Mouse (Mus musculus) hindbrain, postnatal 0 days (tissue): ENCODE results near the gene Pde4d. TPM values are rescaled to one million over a fixed set of nuclear protein-coding genes. Genes with fewer than 3 reads are reported as not detected.

Source experiments
- ATAC-seq: fragments of 200-750 bp; cut with Nextera tagmentation; 2 replicates; pipeline ENCODE4 v1.8.0; 2017; ENCODE audit warnings: mild to moderate bottlenecking, moderate TSS enrichment, moderate library complexity
- DNase-seq: peaks from one replicate; pipeline ENCODE4 v3.0.0-alpha.2; 2015; ENCODE audit warnings: low spot score
- H3K27ac ChIP-seq: fragments of 300-500 bp; sonication (generic); 2 replicates; pipeline ENCODE4 v1.5.1; 2014; ENCODE audit warnings: mild to moderate bottlenecking
- H3K27me3 ChIP-seq: fragments of 300-500 bp; sonication (generic); 2 replicates; pipeline ENCODE4 v1.6.1; 2014; ENCODE audit warnings: low read length, mixed read lengths; ENCODE audit not compliant: insufficient read depth
- H3K36me3 ChIP-seq: fragments of 300-500 bp; sonication (generic); 2 replicates; pipeline ENCODE4 v1.6.1; 2014; ENCODE audit warnings: low read length, mixed read lengths; ENCODE audit not compliant: insufficient read depth
- H3K4me1 ChIP-seq: fragments of 300-500 bp; sonication (generic); 2 replicates; pipeline ENCODE4 v1.6.1; 2014; ENCODE audit warnings: antibody characterized with exemption, low read length, mixed read lengths; ENCODE audit not compliant: insufficient read depth
- H3K4me2 ChIP-seq: fragments of 300-500 bp; sonication (generic); 2 replicates; pipeline ENCODE4 v1.6.1; 2014; ENCODE audit warnings: low read depth, mild to moderate bottlenecking, low read length, moderate library complexity, mixed read lengths
- H3K4me3 ChIP-seq: fragments of 300-500 bp; sonication (generic); 2 replicates; pipeline ENCODE4 v1.5.1; 2014; ENCODE audit warnings: low read length
- H3K9ac ChIP-seq: fragments of 300-500 bp; sonication (generic); replicated peaks from 2 replicates; pipeline ENCODE4 v1.6.1; 2014; ENCODE audit warnings: mild to moderate bottlenecking, low read length, moderate library complexity, mixed read lengths
- H3K9me3 ChIP-seq: fragments of 300-500 bp; sonication (generic); 2 replicates; pipeline ENCODE4 v1.6.1; 2016; ENCODE audit warnings: low read length, mixed read lengths
- CTCF ChIP-seq: IDR thresholded peaks from 2 replicates; pipeline ENCODE4 v1.5.1; 2016; ENCODE audit warnings: antibody characterized with exemption, control low read depth, low read depth
- WGBS: fragments of 180-500 bp; shearing (Covaris S2); extraction: QIAGEN DNeasy Blood & Tissue Kit; methylation state at CpG from one replicate; pipeline ENCODE4 v1.1.7; 2014; 5-methylcytosine and 5-hydroxymethylcytosine counted together
- polyA plus RNA-seq: library from polyadenylated mRNA; unstranded; fragments of >200 nt; fragmentation: Nextera tagmentation; extraction: Ambion mirVana; gene quantifications from 2 replicates; pipeline ENCODE4 v1.2.1, GENCODE M21; 2015
- total RNA-seq: library from RNA; depleted of rRNA; stranded (reverse); fragments of >200 nt; gene quantifications from 2 replicates; pipeline ENCODE4 v1.2.3, GENCODE M21; 2014

The Pde4d gene
- total and polyA plus RNA-seq, 2 experiments from 2014 or later, result 19.3 to 77.1 TPM

DNA sequence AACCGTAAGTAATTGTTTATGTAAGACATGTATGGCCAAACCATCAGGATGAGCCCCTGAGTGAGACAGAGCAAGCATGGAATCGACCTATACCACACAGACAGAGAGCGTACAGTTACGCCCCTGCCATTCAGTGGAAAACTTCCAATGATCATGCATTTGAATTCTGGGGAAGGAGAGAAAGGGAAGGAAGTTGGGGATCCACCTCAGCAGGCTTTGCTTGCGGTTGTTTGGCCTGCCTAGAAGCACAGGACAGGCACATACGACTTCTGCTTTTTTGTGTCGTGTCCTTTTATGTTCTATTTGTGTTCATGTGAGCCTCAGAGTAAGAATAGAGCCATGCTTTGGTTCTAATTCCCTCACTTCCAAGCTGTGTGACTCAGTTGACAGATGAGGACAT, 849.1 kb downstream of the Pde4d start:
- Histone ChIP-seq H3K9me3 (no peaks in the 10 kb centered on the region), H3K4me2 (no peak overlapping the region), H3K4me3 (no peak overlapping the region), H3K4me1 (no peaks in the 10 kb centered on the region), H3K36me3 (no peaks in the 10 kb centered on the region), H3K27ac (no peak overlapping the region), H3K9ac (no peak overlapping the region), H3K27me3 (no peaks in the 10 kb centered on the region)
- no peak for TF ChIP-seq CTCF
- ATAC-seq (no peak), DNase-seq (no peak)
- 82% methylated on average over 7 of the region's 7 CpGs for WGBS

DNA sequence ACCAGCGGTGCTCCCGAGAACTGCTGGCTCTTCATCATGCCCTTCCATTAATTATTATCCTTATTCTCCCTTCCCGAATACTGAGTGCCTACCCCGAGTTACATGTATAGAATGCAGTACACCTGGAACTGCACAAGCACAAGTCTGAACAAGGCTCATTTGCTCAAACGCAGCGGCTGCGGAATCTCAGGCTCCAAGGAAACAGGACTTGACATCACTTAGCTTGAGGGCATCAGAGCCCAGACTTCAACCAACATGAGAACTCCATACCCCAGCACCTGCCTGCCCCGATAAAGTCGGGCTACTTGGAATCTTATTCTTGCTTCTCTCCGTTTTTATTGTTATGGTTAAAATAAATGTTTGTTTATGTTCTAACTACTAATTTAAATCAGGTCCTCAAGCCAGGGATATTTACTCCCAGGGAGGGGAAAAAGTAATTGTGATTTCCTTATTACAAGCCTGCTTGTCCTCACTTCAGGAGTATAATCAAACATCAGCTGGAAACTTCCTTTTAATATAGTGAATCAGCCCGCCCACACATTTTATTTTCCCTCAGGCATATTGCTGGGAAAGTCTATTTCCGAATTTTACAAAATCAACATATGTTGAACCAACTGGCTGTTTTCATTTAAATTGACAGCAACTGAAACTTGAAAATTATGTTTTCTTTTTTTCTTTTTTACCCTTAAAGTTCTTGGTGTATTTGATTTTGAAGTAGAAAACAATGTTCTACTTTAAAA, 849.9 kb downstream of the Pde4d start:
- Histone ChIP-seq H3K4me2 (no peak overlapping the region), H3K9me3 (no peaks in the 10 kb centered on the region), H3K9ac (no peak overlapping the region), H3K36me3 (no peaks in the 10 kb centered on the region), H3K4me3 (no peak overlapping the region), H3K4me1 (no peaks in the 10 kb centered on the region), H3K27ac (no peak overlapping the region), H3K27me3 (no peaks in the 10 kb centered on the region)
- no peak for TF ChIP-seq CTCF
- no peak for DNase-seq
- 82% methylated on average over 12 of the region's 12 CpGs for WGBS
- ATAC-seq, result no peak

DNA sequence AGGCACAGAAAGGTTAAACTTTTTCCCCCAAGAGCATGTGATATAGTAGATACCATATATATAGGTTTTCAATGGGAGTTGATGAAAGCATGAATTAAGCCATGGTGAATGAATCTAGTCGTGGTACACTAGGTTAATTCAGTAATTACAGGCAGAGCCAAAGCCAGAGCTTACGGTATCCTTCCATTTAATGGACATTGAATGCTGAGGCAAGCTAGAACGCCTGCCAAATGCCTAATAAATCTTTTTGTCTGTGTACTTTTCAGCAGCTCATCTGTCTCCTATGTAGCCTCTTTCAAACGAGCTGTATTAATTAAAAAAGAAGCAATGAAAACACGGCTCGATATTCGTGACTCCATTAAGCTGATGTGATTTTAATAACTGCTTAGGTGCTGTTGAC, 862.8 kb downstream of the Pde4d start:
- no peak overlapping the region for H3K4me2 ChIP-seq
- no peaks in the 10 kb centered on the region for H3K4me1 ChIP-seq
- 28% methylated on average over 7 of the region's 7 CpGs for WGBS
- no peak for TF ChIP-seq CTCF
- DNase-seq (no peak), ATAC-seq (no peak)
- no peaks in the 10 kb centered on the region for H3K9me3 ChIP-seq
- H3K36me3 ChIP-seq, result no peaks in the 10 kb centered on the region
- no peak overlapping the region for H3K27ac ChIP-seq
- H3K9ac ChIP-seq, result no peak overlapping the region
- no peaks in the 10 kb centered on the region for H3K27me3 ChIP-seq
- no peak overlapping the region for H3K4me3 ChIP-seq

DNA sequence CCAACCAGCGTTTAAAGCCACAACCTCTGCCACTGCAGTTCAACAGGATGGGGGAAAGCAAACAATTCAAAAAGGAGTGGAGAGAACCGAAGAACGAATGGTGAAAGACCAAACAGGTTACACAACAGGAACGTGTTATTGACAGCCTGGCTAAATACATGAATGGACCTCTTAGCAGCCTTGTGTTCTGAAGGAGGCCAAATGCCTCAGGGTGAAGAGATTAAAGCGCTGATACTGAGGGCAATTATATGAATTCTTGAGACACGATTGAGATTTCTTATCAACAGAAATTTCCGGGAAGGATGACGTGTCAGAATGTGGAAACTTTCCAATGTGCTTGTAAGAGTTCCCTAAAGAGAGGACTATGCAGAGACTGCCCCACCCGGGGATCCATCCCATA, 865.9 kb downstream of the Pde4d start:
- TF ChIP-seq CTCF, result no peak
- no peaks in the 10 kb centered on the region for H3K27me3 ChIP-seq
- no peak for DNase-seq
- no peaks in the 10 kb centered on the region for H3K9me3 ChIP-seq
- no peaks in the 10 kb centered on the region for H3K4me1 ChIP-seq
- no peak overlapping the region for H3K27ac ChIP-seq
- ATAC-seq, result no peak
- no peak overlapping the region for H3K4me2 ChIP-seq
- 82% methylated on average over 9 of the region's 9 CpGs for WGBS
- no peak overlapping the region for H3K4me3 ChIP-seq
- H3K9ac ChIP-seq, result no peak overlapping the region
- no peaks in the 10 kb centered on the region for H3K36me3 ChIP-seq

DNA sequence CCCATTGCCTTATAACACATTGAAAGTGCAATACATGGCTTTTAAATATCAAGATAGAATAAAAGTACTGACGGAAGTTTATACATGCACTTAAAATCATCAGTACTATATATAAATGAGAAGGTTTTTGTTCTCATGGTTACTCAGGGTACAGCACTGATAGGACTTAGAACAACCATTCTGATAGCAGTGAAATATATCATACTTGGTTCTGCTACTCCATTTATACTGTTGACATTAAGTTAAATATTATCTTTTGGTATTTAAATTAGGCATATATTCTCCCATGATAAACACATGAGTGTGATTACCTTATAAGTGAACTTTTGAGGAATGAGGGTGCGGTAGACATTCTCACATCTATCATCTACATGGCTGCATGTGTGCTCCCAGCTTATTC, 867.9 kb downstream of the Pde4d start:
- Histone ChIP-seq H3K27ac (no peak overlapping the region), H3K36me3 (no peaks in the 10 kb centered on the region), H3K4me1 (no peaks in the 10 kb centered on the region), H3K4me3 (no peak overlapping the region), H3K9me3 (no peaks in the 10 kb centered on the region), H3K4me2 (no peak overlapping the region), H3K27me3 (no peaks in the 10 kb centered on the region), H3K9ac (no peak overlapping the region)
- DNase-seq (no peak), ATAC-seq (no peak)
- WGBS, result 98% methylated on average over 2 of the region's 2 CpGs
- TF ChIP-seq CTCF, result no peak

DNA sequence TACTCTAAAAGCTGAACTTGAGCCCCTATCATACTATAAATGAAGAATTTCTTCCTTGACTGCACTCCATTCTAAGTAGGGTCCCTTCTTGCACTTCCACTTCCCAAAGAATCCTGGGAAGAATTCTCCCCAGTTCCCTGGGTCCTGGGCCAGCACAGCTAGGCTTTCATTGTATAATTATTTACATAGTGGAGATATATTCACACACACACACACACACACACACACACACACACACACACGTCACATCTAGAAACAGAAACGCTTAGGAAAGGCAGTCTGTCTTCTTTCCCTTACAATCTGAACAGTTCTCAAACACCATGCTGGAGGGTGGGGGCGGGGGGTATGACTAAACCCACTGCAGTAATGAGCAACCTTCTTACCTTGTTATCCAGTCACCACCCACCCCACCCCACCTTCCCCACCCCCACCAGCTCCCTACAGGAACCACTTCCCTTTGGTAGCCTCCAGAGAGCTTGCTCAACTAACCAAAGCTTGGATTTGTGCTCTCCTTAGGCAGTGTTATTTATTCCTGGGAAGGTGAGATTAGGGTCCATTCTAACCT, 868.8 kb downstream of the Pde4d start:
- Histone ChIP-seq H3K4me2 (no peak overlapping the region), H3K36me3 (no peaks in the 10 kb centered on the region), H3K27me3 (no peaks in the 10 kb centered on the region), H3K9me3 (no peaks in the 10 kb centered on the region), H3K9ac (no peak overlapping the region), H3K4me3 (no peak overlapping the region), H3K4me1 (no peaks in the 10 kb centered on the region), H3K27ac (no peak overlapping the region)
- ATAC-seq, result no peak
- DNase-seq, result no peak
- 78% methylated on average over 3 of the region's 3 CpGs for WGBS
- no peak for TF ChIP-seq CTCF

DNA sequence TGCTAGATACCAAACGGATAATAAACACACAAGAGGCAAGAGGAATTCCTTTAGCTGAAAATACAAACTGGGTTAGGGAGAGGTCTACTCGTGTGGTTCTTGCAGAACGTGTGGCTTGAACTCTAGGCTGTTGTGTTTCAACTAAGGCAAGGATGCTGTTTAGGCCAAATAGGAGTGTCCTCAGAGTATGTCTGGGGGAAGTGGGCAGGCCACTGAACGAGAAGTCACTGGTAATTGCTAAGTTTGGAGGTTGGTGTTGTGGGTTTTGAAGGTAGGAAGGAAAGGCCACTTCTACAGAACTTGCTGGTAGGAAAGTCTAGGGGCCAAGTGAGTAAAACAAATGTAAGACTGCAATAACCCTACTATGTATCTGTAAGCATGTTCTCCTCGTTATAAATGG, 876.3 kb downstream of the Pde4d start:
- Histone ChIP-seq H3K27ac (no peak overlapping the region), H3K9me3 (no peaks in the 10 kb centered on the region), H3K4me1 (no peaks in the 10 kb centered on the region), H3K36me3 (no peaks in the 10 kb centered on the region), H3K4me3 (no peak overlapping the region), H3K27me3 (no peaks in the 10 kb centered on the region), H3K9ac (no peak overlapping the region), H3K4me2 (no peak overlapping the region)
- ATAC-seq (no peak), DNase-seq (no peak)
- TF ChIP-seq CTCF, result no peak
- 91% methylated on average over 5 of the region's 5 CpGs for WGBS
